Mouse (Mus musculus): ENCODE results near the gene Tac2.
"Not testable (repeated sequence)": the region's sequence is repeated elsewhere in the genome, so short reads cannot be mapped to it uniquely, and the experiment has no call there.

The Tac2 gene

DNA sequence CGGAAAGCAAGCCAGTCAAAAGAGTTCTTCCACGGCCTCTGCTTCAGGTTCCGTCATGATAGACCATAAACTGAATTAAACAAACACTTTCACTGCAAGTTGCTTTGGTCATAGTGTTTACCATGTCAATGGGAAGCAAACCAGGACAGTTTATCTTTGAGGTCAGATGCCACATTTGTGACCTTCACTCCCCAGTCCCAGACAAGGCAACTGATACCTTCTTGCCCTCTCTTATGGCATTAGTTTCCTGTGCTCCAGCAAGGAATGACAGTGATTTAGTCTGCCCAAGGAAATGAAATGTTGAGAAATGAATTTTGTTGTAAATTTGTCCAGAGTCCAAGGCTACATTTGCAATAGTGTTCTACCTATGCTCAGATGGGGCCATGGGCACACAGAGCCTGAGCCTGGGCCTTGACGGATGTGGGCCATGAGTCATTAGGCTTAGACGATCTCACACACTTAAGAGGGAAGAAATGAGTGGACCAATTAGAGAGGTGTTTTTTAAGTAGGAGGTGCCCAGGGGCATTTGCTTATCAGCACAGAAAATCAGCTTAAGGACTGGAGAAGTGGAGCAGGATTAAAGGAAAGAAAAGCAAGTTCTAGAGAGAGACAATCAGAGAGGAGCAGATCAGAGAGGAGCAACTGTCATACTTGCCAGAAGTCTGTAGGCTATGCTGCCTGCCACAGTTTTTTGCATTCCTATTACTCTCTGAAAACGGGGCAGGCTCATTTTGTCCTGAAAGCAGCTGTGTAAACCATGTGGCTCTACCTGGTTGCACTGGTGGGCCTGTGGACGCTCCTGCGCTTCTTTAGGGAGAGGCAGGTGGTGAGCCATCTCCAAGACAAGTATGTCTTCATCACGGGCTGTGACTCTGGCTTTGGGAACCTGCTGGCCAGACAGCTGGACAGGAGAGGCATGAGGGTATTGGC is 35.2 kb downstream of the Tac2 start, which contains the start of the genes Rdh1 and Rdh16f1:
TSS of gene Rdh1 (plus strand) at position 541 of the 930 bp plus-strand sequence.
TSS of gene Rdh16f1 (plus strand) at position 607 of the 930 bp plus-strand sequence.
- no peak for DNase-seq (ENCODE audit: low read depth, low spot score)
- no peaks in the 10 kb centered on the region; the same call in 1 of the 2 replicates for H3K36me3 ChIP-seq (ENCODE audit: control insufficient read depth, insufficient read depth, low read length, poor library complexity, severe bottlenecking)

DNA sequence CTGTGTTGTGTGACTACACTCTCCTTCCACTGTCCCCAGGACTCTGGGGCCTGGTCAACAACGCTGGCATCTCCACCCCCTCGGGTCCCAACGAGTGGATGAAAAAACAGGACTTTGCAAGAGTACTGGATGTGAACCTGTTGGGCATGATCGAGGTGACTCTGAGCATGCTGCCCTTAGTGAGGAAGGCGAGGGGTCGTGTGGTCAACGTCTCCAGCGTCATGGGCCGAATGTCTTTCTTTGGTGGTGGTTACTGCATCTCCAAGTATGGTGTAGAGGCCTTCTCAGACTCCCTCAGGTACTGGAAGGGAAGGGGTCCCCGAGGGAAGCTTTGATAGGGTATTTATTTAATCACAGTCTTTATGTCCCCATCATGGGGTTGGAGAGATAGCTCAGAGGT is 38.6 kb downstream of the Tac2 start:
- not testable (repeated sequence) for DNase-seq (ENCODE audit: low read depth, low spot score); H3K27me3 ChIP-seq (ENCODE audit: control insufficient read depth, insufficient read depth, low read length, poor library complexity, severe bottlenecking); H3K36me3 ChIP-seq (ENCODE audit: control insufficient read depth, insufficient read depth, low read length, poor library complexity, severe bottlenecking)

More for the DNA sequence above, 35.2 kb downstream of the Tac2 start, which contains the start of the genes Rdh1 and Rdh16f1:
- H3K27me3 ChIP-seq (ENCODE audit: control insufficient read depth, insufficient read depth, low read length, poor library complexity, severe bottlenecking): no peaks in the 10 kb centered on the region

DNA sequence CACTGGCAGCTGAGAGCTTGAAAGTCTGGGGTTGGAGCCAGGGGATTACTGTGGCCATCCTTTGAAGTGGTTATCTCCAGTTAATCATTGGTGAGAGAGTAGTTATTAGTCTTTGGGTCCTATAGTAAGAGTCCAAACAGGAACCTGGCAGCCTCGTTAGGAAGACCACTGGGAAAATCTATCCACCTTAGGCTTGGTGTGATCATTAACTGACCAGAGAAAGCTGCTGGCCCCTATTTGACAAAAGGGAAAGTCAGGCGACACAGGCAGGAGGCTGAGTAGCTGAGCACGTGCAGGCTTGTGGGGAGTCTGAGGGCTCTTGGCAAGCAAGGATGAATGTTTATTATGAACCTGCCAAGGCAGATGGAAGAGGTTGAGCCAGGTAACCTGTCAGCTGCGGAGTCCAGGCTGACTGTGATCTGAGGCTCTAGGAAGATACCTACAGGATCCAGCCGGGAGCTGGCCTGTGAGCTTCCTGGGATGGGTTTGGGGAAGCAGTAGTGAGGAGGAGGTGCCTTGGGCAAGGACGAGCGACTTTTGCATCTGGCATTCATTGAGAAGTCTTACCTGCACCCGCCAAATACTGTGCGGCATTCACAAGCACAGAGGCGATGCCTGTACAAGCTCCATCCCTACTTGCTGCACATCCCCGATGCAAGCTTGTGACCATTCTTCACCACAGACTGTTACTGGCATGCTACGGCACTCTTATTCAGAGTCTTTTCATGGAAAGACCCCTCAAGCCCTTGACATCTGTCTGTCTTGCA is 39.8 kb downstream of the Tac2 start:
- Histone ChIP-seq H3K27me3 (ENCODE audit: control insufficient read depth, insufficient read depth, low read length, poor library complexity, severe bottlenecking) (no peaks in the 10 kb centered on the region), H3K36me3 (ENCODE audit: control insufficient read depth, insufficient read depth, low read length, poor library complexity, severe bottlenecking) (no peaks in the 10 kb centered on the region)
- DNase-seq (ENCODE audit: low read depth, low spot score): no peak

DNA sequence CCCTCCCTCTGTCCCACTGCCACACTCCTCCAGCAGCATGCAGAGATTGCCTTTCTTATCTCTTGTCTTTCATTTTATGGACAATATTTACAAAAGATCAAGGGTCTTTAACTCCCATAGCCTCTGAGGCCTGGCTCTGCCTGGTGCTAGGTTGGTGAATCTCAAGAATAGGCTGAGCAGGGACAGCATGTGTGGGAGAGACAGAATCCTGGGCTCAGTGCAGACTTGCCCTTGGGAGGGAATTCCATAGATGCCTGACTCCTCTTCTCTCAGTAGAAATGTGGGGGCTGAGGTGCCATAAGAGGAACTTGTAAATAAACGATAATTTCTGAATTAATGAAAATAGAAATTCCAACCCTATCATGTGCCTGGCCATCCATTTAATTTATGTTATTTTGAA is 42.3 kb downstream of the Tac2 start:
- Histone ChIP-seq H3K36me3 (ENCODE audit: control insufficient read depth, insufficient read depth, low read length, poor library complexity, severe bottlenecking) (no peaks in the 10 kb centered on the region), H3K27me3 (ENCODE audit: control insufficient read depth, insufficient read depth, low read length, poor library complexity, severe bottlenecking) (no peaks in the 10 kb centered on the region)
- DNase-seq (ENCODE audit: low read depth, low spot score): no peak

DNA sequence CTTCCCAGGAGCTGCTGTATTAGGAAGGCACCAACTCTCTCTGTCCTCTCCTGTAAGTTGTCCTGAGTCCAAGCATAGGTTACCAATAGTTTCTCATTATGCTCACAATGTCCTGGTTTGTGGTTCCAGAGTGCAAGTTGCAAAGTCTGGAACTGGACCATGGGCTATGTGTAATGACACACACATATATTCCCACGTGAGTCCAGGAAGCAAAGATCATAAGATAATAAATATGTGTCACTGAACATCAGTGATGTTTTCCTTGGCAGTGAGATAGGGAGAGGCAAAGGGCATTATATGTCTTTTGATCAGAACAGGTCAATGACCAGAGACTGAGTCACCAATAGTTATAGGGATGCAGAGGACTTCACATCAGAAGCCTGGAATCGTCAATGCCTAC is 51.7 kb downstream of the Tac2 start, which contains the start of gene Rdh9:
TSS of gene Rdh9 (plus strand) at position 376 of the 400 bp plus-strand sequence.
- DNase-seq (ENCODE audit: low read depth, low spot score): no peak
- H3K27me3 ChIP-seq (ENCODE audit: control insufficient read depth, insufficient read depth, low read length, poor library complexity, severe bottlenecking): no peaks in the 10 kb centered on the region; the same call in 1 of the 2 replicates

More for the DNA sequence above, 51.7 kb downstream of the Tac2 start, which contains the start of gene Rdh9:
- H3K36me3 ChIP-seq (ENCODE audit: control insufficient read depth, insufficient read depth, low read length, poor library complexity, severe bottlenecking): no peaks in the 10 kb centered on the region
